Mouse (Mus musculus): ENCODE data around the gene Tmem108. TPM values are rescaled to one million over a fixed set of nuclear protein-coding genes. Genes with fewer than 3 reads are reported as not detected.

Gene Tmem108
- total RNA-seq, 2 experiments from 2014 or later: 50.2 to 54.2 TPM

DNA sequence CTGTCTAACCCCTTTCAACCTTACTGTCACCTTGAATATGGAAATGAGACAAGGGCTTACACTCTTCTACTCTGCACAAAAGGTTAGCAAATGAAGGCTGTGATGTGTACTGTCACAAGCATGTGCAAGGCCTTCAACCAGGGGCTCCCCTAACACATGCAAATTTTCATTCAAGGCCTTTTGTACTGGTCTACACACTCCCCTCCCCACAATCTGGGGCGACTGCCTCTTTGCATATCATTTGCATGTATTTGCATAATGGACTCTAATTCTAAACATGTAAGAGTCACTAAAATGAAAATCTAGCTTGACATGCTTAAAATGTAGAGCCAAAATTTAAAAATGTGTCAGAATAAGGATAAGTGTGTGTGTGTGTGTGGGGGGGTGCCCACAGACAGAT, 257.0 kb downstream of the Tmem108 start:
- no peak for DNase-seq (ENCODE audit: low spot score in 2 of 2)

DNA sequence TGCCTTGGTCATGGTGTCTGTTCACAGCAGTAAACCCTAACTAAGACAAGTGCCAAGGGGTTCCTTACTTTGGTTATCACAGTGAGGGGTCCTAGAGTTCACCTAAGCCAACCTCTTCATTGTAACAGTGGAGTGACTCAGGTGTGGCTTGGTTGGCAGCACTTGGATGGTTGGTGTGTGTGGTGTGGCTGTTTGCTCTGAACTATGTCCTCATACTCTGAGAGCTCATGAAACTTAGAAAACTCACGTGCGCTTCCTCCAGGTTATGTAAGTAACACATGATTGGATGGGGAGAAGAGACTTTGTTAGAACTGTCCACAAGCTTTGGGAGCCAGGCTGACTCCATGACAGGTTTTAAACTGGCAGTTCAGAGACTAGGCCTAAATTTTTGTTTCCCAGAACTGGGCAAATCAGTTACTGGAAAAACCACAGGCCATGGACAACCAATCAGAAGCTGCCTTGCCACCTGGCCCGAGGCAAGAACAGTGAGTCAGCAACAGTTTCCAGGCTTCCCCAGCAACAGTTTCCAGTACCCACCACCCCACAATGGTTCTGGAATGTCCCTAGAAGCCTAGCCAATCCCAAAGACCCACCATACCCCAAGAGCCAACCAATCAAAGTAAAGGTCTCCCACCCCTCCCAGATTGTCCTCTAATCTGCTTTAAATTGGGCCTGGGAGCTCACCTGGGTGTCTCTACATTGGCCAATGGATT, 257.9 kb downstream of the Tmem108 start:
- DNase-seq (ENCODE audit: low spot score in 2 of 2): no peak

DNA sequence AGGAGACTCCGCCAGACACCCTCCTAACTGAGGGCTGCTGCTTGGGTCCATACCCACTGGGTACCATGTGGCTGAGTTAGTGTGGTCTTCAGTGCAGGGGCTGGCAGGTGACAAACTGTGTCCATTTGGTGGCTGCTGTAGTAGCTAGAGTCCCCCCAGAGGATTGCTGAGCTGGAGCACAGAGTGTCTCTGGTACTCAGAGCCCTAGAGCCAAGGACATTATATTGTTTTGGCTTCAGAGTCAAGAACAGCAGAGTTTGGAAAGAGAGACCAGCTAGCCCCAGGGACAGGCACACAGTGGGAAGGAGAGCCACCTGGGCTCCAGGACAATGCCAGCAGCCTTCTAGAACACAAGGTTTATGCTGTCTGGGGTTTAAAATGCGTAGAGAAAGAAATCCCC, 259.0 kb downstream of the Tmem108 start:
- no peak for DNase-seq (ENCODE audit: low spot score in 2 of 2)

DNA sequence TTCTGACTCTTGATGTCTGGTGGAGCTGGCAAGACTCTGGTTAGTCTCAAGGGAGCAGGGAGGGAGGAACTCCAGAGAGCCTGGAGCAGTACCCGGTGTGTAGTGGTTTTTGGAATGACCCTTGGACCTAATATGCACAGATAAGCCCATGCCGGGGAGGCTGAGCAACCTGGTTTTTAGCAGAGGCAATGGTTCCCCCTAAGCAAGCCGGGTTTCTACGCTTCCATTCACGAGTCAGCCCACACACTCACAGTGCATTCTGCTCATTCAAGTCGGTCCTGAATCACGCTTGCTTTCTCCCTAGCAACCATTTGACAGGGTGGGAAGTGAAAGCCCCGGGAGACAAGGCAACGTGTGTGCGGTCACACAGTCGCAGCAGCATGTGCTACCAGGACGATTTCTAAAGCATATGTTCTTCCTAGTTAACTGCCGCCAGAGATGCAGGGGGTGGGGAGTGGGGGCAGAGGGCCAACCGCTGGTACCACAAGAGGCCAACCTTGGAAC, 259.7 kb downstream of the Tmem108 start:
- DNase-seq (ENCODE audit: low spot score in 2 of 2): peak; percentile 65 to 86

DNA sequence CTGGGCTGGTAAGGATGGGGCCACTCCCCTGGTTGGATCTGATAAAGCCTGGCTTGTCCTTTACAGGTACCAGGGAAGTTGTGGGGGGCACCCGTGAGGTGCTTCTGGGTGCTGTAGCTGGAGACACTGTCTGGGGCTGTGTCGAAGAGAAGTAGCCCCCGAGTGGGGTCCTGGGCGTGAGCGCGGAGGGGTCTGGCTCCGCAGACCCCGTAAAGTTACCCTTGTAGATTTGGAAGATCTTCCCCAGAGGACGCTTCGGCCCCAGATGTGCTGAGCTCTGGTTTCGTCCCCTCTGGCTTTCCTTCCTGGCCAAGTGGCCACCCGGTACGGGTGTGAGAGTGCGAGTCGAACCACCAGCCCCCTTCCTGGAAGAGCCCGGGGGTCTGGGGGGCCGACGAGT, 262.3 kb downstream of the Tmem108 start:
- DNase-seq (ENCODE audit: low spot score in 2 of 2): no peak

DNA sequence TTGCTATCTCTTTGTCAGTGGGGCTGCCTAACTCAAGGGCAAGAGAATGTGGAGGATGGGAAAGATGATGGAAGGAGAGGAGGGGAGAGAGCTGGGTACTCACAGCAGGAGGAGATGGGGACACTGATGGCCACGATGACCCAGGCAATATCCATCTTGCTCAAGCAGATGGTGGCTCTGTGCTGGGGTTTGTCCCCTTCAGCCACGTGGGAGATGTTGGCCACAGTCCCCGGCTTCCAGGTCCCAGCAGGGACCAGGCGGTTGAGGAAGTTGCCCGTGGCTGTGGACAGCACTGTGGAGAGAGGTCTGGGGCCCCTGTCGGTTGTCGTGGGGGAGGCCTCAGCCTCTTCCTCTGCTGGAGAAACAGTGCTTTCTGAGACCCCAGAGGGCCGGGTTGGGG, 262.9 kb downstream of the Tmem108 start:
- DNase-seq (ENCODE audit: low spot score in 2 of 2): no peak

DNA sequence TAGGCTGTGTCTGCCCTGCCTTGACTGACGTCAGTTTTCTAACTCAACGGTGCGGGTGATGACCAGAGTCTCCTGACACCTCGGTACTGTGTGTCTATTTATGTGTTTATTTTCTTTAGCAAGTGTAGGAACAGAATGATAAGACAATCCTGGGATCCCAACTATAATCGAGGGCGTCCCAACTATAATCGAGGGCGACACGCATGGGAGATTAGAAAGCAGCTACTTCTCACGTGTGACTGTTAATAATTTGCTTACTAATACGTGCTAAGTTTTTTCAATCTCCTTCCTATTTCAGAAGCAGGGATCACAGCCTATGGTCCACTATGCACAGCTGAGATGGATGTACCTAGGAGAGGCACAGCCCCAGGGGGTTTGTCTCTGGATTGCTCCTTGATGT, 266.2 kb downstream of the Tmem108 start:
- DNase-seq (ENCODE audit: low spot score in 2 of 2): no peak

DNA sequence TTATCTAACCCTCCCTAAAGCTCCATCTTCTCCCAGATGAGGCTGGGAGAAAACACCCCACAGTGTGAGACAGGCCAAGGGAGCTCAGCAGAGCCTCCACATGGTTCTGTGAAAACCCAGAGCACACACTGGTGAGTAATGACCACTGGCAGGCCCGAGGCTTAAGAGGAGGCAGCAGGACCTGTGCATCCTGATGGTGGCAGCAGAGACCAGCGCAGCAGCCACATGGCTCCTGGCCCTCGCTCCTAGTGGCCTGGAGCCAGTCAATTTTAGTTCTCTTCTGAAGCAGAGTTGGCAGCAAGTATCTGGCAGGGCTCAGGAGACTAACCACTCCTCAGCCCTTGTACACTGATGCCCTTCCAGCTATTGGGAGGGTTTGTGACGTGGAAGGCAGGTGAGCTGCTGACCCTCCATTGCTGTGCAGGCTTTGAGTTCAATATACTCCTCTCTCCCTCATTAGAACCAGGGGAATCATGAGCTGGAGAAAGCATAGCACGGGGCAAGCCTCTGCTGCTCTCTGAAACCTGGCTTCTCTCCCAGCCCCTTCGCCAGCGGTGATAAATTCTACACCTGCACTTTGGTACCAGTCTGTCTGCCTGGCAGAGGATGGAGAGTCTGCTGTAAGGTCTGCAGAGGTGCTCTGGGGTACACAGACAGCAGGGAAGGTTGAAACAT, 267.2 kb downstream of the Tmem108 start:
- peak; percentile 80 to 89 for DNase-seq (ENCODE audit: low spot score in 2 of 2)

DNA sequence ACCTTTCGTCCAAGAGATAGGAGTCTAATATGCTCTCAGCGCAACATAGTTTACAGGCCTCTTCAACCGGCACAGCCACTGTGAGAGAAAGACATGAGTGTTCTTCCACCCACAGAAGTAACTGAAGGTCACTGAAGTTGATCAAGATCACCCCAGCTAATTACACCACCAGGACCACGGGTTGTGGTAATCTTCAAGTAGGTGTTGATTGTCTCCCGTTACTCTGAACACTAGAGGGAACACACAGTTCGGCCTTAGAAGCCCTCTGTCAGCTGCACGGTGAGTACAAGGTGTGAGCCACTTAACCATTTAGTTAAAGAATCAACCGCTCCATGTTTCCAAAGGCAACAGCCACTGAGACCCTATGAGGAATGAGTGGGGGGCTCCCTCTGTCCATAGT, 269.7 kb downstream of the Tmem108 start:
- DNase-seq (ENCODE audit: low spot score in 2 of 2): no peak

DNA sequence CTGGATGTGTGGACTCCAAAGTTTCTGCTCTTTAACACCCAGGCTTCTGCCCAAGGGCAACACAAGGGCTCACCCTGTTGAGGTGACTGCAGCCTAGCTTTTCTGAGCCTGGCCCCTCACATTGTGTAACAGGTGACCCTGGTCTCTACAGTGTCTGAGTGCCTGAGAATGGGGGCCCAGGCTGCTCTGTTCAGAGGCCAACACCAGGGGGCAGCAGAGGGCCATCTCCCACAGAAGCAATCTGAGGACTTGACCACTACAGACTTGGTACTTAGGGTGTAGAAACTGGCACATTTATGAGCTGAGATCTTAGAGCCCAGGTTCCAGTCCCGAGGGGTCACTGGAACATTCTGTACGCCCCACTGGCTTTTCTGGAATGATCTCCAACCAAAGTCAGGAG, 271.2 kb downstream of the Tmem108 start:
- DNase-seq (ENCODE audit: low spot score in 2 of 2): peak; percentile 76 to 79

DNA sequence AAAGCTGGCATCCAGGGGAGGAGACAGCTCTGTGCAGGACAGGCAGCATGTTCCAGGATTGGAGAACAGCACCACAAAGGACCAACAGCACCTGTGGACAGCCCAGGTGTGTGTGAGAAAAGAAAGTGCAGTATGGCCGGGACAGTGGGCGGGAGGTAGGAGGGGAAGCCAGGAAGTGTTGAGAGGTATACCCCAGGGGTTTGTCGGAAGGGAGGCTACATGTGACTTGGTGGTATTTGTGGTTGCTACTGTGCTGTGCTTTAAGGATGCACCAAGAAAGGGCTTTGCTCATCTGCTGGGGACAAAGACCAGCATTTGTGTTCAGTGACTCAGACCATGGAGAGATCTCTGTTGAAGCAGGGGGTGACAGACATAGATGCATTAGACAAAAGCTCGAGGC, 271.8 kb downstream of the Tmem108 start:
- DNase-seq (ENCODE audit: low spot score in 2 of 2): no peak

DNA sequence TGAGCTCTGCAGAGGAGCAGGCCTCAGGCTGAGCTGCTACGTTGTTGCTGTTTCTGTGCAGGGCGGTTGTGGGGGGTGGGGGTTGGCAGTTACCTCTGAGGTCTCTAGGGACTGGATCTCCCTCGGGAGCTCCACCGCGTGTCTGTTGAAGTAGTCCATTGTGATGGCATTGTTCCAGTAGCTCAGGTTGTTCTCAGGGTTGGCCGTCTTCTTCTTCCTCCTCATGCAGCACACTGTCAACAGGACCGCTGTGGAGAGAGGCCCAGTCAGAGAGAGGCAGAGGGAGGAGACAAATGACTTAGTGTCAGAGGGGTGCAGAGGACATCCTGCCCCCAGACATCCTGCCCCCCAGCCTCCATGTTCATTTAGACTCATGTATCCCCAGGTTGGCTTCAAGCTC, 272.5 kb downstream of the Tmem108 start:
- no peak for DNase-seq (ENCODE audit: low spot score in 2 of 2)

DNA sequence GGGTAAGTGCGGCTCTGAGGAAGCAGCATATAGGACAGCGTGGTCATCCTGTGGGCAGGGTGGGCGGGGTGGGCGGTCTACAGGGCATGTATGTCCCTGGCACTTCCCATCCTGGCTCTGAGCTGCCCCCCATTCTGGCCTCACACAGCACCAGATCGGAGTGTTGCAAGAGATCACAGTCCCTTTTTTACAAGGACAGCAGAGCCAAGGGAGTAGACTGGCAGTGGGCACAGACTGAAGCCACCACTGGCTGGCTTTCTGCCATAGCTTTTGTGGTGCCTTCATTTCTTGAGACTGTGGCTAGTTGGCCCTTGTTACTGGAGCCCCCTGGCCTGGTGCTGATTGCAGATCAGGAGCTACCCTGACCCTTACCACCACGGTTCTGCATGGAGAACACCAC, 275.4 kb downstream of the Tmem108 start:
- DNase-seq (ENCODE audit: low spot score in 2 of 2): no peak

DNA sequence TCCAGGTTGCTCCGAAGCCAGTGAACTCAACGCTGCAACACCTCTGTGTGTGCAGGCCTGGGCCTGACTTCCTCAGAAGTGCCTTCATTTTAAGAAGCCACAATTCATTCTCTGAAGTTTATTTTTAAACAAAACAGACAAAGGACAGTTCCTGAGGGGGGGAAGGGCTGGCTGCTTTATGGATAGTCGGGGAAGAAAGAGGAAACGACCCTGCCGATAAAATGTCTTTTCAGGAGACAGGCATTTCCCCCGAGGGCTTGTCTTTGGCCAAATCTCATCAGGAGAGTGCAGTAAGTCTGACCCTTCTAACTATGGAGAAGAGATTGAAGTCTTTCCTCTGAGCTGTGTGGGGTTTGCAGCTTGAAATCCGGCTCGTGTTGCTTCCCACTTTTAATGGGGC, 276.0 kb downstream of the Tmem108 start:
- no peak for DNase-seq (ENCODE audit: low spot score in 2 of 2)

DNA sequence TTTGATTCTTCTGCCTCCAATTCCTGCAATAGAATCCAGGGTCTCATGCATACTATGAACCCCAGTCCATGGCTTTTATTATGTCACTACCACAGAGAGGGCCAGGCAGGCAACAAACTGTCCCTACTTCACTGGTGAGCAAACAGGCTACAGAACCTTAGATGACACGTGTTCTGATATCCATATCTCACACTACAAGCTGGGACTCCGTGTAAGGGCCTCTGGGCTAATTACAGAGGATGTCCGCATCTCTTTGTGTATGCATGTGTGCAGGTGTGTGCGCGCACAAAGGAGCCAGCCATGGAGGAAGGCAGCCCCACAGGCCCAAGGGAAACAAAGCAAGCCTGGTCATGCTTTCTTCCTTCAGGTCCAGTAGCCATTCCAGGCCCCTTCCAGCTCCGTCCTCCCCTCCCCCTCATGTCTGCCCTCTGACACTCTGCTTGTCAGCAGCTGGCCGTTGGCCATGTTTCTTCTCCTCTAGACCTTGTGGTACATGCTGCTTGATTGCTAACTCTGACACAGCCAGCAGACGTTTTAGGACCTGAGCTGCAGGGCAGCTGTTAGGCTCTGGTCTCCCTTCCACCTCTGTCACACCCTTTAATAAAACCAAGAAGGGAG, 280.9 kb downstream of the Tmem108 start:
- no peak for DNase-seq (ENCODE audit: low spot score in 2 of 2)

DNA sequence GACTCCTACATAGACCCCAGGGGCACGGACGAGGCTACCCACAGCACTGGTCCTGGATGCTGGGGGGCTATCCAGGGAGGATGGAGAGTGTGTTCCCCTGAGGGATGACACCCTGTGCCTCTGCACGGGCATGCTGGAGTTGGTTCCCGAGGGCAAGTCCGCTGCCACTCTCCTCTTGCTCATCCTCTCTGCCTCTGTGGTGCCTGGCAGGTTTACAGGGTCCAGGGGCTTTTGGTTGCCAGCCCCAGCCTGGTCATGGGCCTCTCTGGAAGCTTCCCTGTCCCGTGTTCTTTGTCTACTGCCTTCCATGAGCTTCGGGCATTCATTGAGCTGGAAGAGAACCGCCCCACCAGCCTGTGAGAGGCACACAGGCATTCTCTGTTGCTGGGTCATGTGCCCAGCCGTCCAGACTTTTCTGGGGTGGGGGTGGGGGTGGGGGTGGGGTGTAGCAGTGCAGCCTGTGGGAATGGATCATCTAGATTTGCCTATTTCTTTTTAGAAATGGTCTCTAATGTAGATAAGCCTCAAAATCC, 281.5 kb downstream of the Tmem108 start, which contains the start of gene Bfsp2:
TSS of gene Bfsp2 (minus strand) at position 377 of the 533 bp plus-strand sequence.
- DNase-seq (ENCODE audit: low spot score in 2 of 2): no peak

DNA sequence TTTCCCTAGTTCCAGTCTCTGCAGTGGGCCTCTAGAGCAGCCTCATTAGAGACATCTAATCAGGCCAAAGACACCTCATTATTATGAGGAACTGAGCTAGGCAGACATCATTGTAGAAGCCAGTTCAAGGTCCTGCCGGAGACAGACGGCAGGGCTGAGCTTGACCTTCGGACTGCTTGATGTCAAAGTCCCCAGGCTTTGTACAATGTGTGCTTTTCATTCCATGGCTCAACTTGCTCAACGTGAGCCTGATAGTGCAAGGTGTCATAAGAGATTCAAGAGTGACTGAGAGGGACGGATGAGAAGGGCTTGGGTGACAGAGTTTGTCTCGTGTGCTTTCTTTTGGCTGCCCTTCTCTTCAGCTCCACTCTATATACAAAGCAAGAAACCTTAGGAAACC, 286.2 kb downstream of the Tmem108 start:
- DNase-seq (ENCODE audit: low spot score in 2 of 2): no peak

DNA sequence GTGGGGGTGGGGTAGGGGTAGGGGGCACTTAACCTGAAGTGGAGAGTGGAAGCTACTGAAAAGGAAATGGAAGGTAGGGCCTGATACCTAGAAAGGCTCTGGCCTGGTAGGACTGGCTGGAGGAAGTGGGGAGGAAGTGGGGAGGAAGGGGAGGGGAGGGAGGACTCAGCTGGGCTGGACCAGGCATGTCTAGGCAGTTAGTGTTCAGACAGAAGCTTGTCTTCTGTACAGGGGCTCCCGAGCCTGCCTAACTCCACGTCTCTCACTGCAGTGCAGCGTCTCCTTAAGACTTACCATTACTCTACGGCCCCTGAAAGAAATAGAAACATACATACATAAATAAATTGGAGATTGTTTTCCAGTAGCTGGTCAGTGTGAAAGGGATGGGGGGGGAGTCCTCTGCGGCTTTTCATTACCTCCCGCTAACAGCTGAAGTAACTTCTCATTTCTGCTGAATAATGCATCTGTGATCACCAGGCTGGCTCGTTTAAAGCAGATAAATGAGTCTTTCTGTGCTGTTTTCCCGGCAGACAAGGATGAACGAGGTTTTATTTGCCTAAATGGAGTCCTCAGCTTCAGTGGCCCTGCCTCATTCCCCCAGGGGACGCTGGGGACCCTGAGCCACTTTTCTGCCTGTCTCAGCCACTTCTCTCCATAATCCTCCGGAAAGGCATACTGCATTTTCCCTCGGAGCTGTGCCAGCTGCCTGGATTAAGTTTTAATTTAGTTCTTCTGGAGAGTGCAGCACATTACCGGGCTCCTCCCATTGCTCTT, 287.5 kb downstream of the Tmem108 start:
- DNase-seq (ENCODE audit: low spot score in 2 of 2): peak in 1 of 2 experiments; percentile 50

DNA sequence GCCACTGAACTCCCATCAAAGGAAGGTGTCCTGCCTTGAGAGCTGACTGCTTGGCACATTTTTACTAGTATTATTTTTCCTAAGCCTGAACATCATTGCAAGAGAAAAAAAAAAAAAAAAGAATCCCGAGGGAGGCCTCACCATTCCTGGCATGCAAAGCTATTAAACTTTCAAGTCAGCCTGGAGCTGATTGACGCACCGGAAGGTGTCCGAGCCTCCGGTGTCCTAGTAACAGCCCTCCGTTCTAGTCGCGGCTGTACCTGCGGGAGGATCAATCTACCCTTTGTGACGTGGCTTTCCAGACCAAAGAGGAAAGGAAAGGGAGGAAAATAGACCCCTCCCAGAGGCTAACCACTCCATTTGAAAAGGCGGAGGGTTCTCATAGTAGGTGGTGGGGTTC, 289.9 kb downstream of the Tmem108 start:
- no peak for DNase-seq (ENCODE audit: low spot score in 2 of 2)

DNA sequence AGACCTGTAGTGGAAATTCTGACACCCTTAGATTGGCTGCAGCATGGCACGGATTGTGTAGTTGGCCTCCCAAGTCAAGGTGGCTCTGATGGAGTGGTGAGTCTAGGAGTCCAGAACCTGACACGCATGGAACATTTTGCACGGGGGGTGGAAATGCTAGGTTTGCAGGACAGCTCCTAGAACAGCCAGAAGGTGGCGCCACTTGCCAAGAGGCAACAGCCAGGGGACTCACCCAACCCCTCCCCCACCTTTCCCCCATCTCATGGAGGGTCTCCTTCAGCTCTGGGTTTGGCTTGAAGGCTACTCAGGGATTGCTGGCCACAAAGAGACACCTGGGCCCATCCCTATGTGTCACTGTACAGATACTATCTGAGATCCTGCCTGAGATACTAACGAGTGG, 292.1 kb downstream of the Tmem108 start:
- no peak for DNase-seq (ENCODE audit: low spot score in 2 of 2)

DNA sequence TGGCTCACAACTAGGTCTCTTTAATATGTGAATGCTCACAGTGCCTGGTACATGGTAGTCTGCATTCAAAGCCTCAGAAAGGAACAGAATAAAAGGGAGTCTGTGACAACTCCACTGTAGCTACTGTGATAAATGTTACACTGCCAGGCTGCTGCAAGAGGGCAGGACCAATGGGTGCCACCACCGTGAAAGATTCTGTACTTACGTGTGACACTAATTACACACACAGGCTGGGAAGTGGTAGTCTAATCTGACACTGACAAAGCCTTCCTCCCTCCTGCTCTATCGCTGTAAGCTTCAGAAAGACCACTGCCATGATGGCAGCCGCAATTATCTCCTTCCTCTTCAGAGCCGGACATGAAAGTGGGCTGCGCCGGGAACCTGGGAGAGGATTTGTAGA, 292.7 kb downstream of the Tmem108 start:
- DNase-seq (ENCODE audit: low spot score in 2 of 2): no peak
